ENCODE assay signal across 10 mouse cellular contexts in the genomic region with DNA sequence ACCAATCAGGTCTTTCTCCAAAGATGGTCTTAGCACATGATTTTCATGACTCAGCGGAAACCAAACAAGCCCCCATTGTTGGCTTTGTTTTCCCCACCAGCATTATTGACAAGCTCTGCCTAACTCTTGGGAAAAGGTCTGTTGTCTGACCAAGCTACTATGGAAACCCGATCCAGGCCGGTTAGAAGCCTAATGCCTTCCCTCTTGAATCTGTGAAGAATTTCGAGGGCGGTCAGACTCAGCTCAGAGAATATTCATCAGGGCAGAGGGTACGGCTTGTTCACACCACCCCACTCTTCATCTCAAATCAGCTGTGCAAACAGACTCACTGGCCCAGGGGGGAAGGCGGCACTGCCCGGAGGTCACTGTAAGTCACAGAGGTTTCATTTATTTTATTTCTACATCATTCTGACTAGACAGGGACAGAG.
DNase-seq lines count a peak whose midpoint lies in the region; ATAC-seq and TF ChIP-seq lines count a peak whose summit lies in the region.
"Had no signal": no experiment of that assay in that cellular context is flagged by ENCODE, and none has a peak within 500 bp of the region (broad histone marks: within the 10 kb centered on the region; RNA-seq: fewer than 3 reads in every experiment).

No protein-coding gene starts in this region.

- H3K4me2 ChIP-seq in embryonic facial prominence, embryonic 12.5 days (replicated peaks) = peak overlapping the region; percentile 27; the same call in 1 of the 2 replicates
- no peak overlapping the region for H3K4me2 ChIP-seq in hindbrain, postnatal 0 days (ENCODE audit: low read depth, low read length)
- H3K4me2 ChIP-seq: liver, embryonic 13.5 days had no signal

- DNase-seq in heart, adult 11 months = peak; percentile 77
- no peak for DNase-seq in heart, postnatal 4 days
- DNase-seq in hindbrain, postnatal 0 days (ENCODE audit: low spot score) = peak; percentile 39
- peak; percentile 57 for DNase-seq in neural tube, embryonic 10.5 days (ENCODE audit: extremely low spot score, low spot score)
- DNase-seq in right cerebral cortex, adult 18-20 months = no peak
- no peak for DNase-seq in testis, postnatal 10 days (ENCODE audit: low spot score)
- no peak for DNase-seq in B cell, adult 2 months
- DNase-seq: liver, embryonic 13.5 days had no signal

- no peak for TF ChIP-seq CTCF in hindbrain, postnatal 0 days (IDR thresholded peaks at IDR 0.05; ENCODE audit: low read depth)

- ATAC-seq in embryonic facial prominence, embryonic 12.5 days (ENCODE audit: insufficient number of reproducible peaks, insufficient read depth, low FRiP score, low TSS enrichment) = no peak
- ATAC-seq in hindbrain, postnatal 0 days = peak; percentile 73; the same call in 1 of the 2 replicates
- ATAC-seq: activated CD4-positive, CD25-positive, alpha-beta regulatory T cell, adult 4 months had no signal

- no peaks in the 10 kb centered on the region for H3K27me3 ChIP-seq in embryonic facial prominence, embryonic 12.5 days
- no peaks in the 10 kb centered on the region for H3K27me3 ChIP-seq in hindbrain, postnatal 0 days (ENCODE audit: insufficient read depth, low read length)
- H3K27me3 ChIP-seq: liver, embryonic 13.5 days had no signal

- no peaks in the 10 kb centered on the region for H3K9me3 ChIP-seq in embryonic facial prominence, embryonic 12.5 days
- H3K9me3 ChIP-seq in hindbrain, postnatal 0 days (ENCODE audit: low read length) = no peaks in the 10 kb centered on the region
- H3K9me3 ChIP-seq: liver, embryonic 13.5 days had no signal

- 7% methylated on average over 8 of the region's 8 CpGs for WGBS in embryonic facial prominence, embryonic 12.5 days
- WGBS in hindbrain, postnatal 0 days = 18% methylated on average over 8 of the region's 8 CpGs

- H3K9ac ChIP-seq in embryonic facial prominence, embryonic 12.5 days = no peak overlapping the region
- no peak overlapping the region for H3K9ac ChIP-seq in hindbrain, postnatal 0 days (replicated peaks; ENCODE audit: low read length)
- H3K9ac ChIP-seq: liver, embryonic 13.5 days had no signal

- peaks cover 6% of the 10 kb centered on the region; the same call in 1 of the 2 replicates for H3K4me1 ChIP-seq in embryonic facial prominence, embryonic 12.5 days
- no peaks in the 10 kb centered on the region for H3K4me1 ChIP-seq in hindbrain, postnatal 0 days (ENCODE audit: insufficient read depth, low read length)
- H3K4me1 ChIP-seq: liver, embryonic 13.5 days had no signal

- H3K36me3 ChIP-seq in embryonic facial prominence, embryonic 12.5 days = no peaks in the 10 kb centered on the region
- H3K36me3 ChIP-seq in hindbrain, postnatal 0 days (ENCODE audit: insufficient read depth, low read length) = no peaks in the 10 kb centered on the region
- H3K36me3 ChIP-seq: liver, embryonic 13.5 days had no signal

- H3K27ac ChIP-seq in embryonic facial prominence, embryonic 12.5 days = no peak overlapping the region
- peak overlapping the region; percentile 57; the same call in 1 of the 2 replicates for H3K27ac ChIP-seq in hindbrain, postnatal 0 days
- H3K27ac ChIP-seq: liver, embryonic 13.5 days had no signal

- no peak overlapping the region for H3K4me3 ChIP-seq in embryonic facial prominence, embryonic 12.5 days
- H3K4me3 ChIP-seq in hindbrain, postnatal 0 days (ENCODE audit: low read length) = no peak overlapping the region
- H3K4me3 ChIP-seq: liver, embryonic 13.5 days had no signal

Comparison
In these comparisons a context has a peak if more than half of its experiments do, and no peak if none do; other contexts are left out.
1. DNase-seq: peak in heart, adult 11 months (single experiment), hindbrain, postnatal 0 days (single experiment) and neural tube, embryonic 10.5 days (single experiment); none in heart, postnatal 4 days (single experiment), right cerebral cortex, adult 18-20 months (single experiment), testis, postnatal 10 days (single experiment) and B cell, adult 2 months (0 of 2).